Mouse (Mus musculus) thymus, adult 2 months (tissue): Measurements from ENCODE around the gene Tbc1d10c.

Experiments
- CTCF ChIP-seq: fragments of 200-500 bp; IDR thresholded peaks from 2 replicates; pipeline ENCODE4 v1.5.1; 2012; ENCODE audit warnings: mild to moderate bottlenecking, control low read depth, low read length, moderate library complexity, borderline replicate concordance; ENCODE audit not compliant: control insufficient read depth, poor library complexity, insufficient read depth; ENCODE audit errors: extremely low read depth
- POLR2A ChIP-seq: fragments of 200-500 bp; IDR thresholded peaks from 2 replicates; pipeline ENCODE4 v1.6.1; 2012; ENCODE audit warnings: mild to moderate bottlenecking, low read length, control low read depth, moderate library complexity; ENCODE audit not compliant: control insufficient read depth, poor library complexity, insufficient read depth; ENCODE audit errors: extremely low read depth

DNA sequence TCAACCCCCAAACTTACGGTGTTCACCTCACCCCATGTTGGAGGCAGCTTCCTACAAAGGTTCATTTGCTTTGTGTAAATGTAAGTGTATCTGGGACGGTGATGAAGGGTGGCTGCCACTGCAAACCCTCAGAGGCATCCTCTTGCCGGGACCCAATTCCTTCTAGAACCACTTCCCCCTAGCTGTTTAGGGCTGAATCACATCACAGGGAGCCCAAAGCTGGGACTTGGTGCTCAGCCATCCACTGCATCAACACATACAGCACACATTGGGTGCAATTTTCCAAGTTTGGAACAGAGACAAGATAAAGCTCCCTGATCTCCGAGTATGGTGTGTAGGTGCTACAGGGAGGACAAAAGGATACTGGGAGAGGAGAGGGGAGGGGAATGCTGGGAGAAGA lies 13.8 kb upstream of the Tbc1d10c start:
- no peak for TF ChIP-seq CTCF
- no peak for TF ChIP-seq POLR2A
